14 mouse cellular contexts compared by ENCODE assay signal in genomic region chr6:120151616-120152053, GRCm38 (mm10). TPM values are rescaled to one million over a fixed set of nuclear protein-coding genes. Genes with fewer than 3 reads are reported as not detected.
DNase-seq lines count a peak whose midpoint lies in the region; ATAC-seq and TF ChIP-seq lines count a peak whose summit lies in the region.
"Had no signal": no experiment of that assay in that cellular context is flagged by ENCODE, and none has a peak within 500 bp of the region (broad histone marks: within the 10 kb centered on the region; RNA-seq: fewer than 3 reads in every experiment).

No protein-coding gene starts in this region.

- H3K36me3 ChIP-seq in forebrain, embryonic 15.5 days, result no peaks in the 10 kb centered on the region
- H3K36me3 ChIP-seq: embryonic facial prominence, embryonic 12.5 days; intestine, embryonic 15.5 days had no signal

- no peak overlapping the region for H3K9ac ChIP-seq in forebrain, embryonic 15.5 days (replicated peaks)
- H3K9ac ChIP-seq: embryonic facial prominence, embryonic 12.5 days; forebrain, embryonic 13.5 days; intestine, embryonic 15.5 days; liver, embryonic 14.5 days had no signal

- 63% methylated on average over 3 of the region's 3 CpGs for WGBS in forebrain, embryonic 15.5 days

- H3K4me2 ChIP-seq in forebrain, embryonic 15.5 days (replicated peaks), result no peak overlapping the region
- H3K4me2 ChIP-seq: embryonic facial prominence, embryonic 12.5 days; forebrain, embryonic 13.5 days; intestine, embryonic 15.5 days had no signal

- no peak for DNase-seq in gastrocnemius, adult 2 months
- no peak for DNase-seq in gastrocnemius, postnatal 25 days
- DNase-seq in lung, postnatal 10 days, result peak; percentile 64
- no peak for DNase-seq in lung, postnatal 14 days
- DNase-seq in lung, postnatal 25 days (ENCODE audit: low spot score), result peak; percentile 60
- no peak for DNase-seq in left cerebral cortex, postnatal 36 days (ENCODE audit: low spot score in 2 of 2)
- no peak for DNase-seq in layer of hippocampus, adult 11-12 months (ENCODE audit: low spot score)
- DNase-seq: thymus, postnatal 25 days had no signal

- intact Hi-C loops in gastrocnemius, adult 2 months (cut with DNase I), result no loop called here
- intact Hi-C loops in left cerebral cortex, postnatal 36 days (cut with DNase I), result no loop called here

- peak overlapping the region; percentile 46 for H3K27ac ChIP-seq in gastrocnemius, adult 2 months
- H3K27ac ChIP-seq in forebrain, embryonic 15.5 days (replicated peaks), result no peak overlapping the region
- H3K27ac ChIP-seq: embryonic facial prominence, embryonic 12.5 days; forebrain, embryonic 13.5 days; intestine, embryonic 15.5 days; liver, embryonic 14.5 days had no signal

- no peaks in the 10 kb centered on the region for H3K27me3 ChIP-seq in forebrain, embryonic 15.5 days
- H3K27me3 ChIP-seq: embryonic facial prominence, embryonic 12.5 days; forebrain, embryonic 13.5 days; intestine, embryonic 15.5 days had no signal

- 0 out of 2 replicates have a peak, but pooled peaks cover 2% of the 10 kb centered on the region for H3K4me1 ChIP-seq in forebrain, embryonic 15.5 days
- H3K4me1 ChIP-seq: intestine, embryonic 15.5 days had no signal

- no peak for ATAC-seq in forebrain, embryonic 15.5 days (replicated peaks)
- ATAC-seq: forebrain, embryonic 13.5 days; intestine, embryonic 15.5 days had no signal

- peak; percentile 10; the same call in 1 of the 2 replicates for TF ChIP-seq CTCF in gastrocnemius, adult 2 months (IDR thresholded peaks at IDR 0.05)

- H3K4me3 ChIP-seq in gastrocnemius, adult 2 months, result no peak overlapping the region
- no peak overlapping the region for H3K4me3 ChIP-seq in forebrain, embryonic 15.5 days
- H3K4me3 ChIP-seq: embryonic facial prominence, embryonic 12.5 days; forebrain, embryonic 13.5 days; intestine, embryonic 15.5 days had no signal

- no peaks in the 10 kb centered on the region for H3K9me3 ChIP-seq in forebrain, embryonic 15.5 days
- H3K9me3 ChIP-seq: embryonic facial prominence, embryonic 12.5 days; forebrain, embryonic 13.5 days; intestine, embryonic 15.5 days had no signal

RNA-seq across cellular contexts. Expression of gene Ninj2, which starts 58.5 kb away (rescaled TPM):
- total RNA-seq in gastrocnemius, adult 2 months (2021), result not detected
- not detected for total RNA-seq in gastrocnemius, postnatal 25 days (2021)
- not detected in 2 replicates for polyA plus RNA-seq in forebrain, embryonic 15.5 days (2015; fragmentation: Nextera tagmentation; extraction: Ambion mirVana)
- total RNA-seq in left cerebral cortex, postnatal 36 days (2021), result 1 to 10 TPM in 1 of 2 experiments, under 1 TPM in 1; 0.66 to 1.8 TPM
- polyA plus RNA-seq: C2C12; embryonic facial prominence, embryonic 12.5 days; forebrain, embryonic 13.5 days; intestine, embryonic 15.5 days had no signal

Comparison
In these comparisons a context has a peak if more than half of its experiments do, and no peak if none do; other contexts are left out.
1. DNase-seq: peak in lung, postnatal 10 days (single experiment) and lung, postnatal 25 days (single experiment); none in gastrocnemius, adult 2 months (single experiment), gastrocnemius, postnatal 25 days (single experiment), lung, postnatal 14 days (single experiment), left cerebral cortex, postnatal 36 days (0 of 2) and layer of hippocampus, adult 11-12 months (single experiment).